Mouse (Mus musculus) CH12.LX (cell line): ENCODE measurements around the gene Tsnaxip1. TPM values are rescaled to one million over a fixed set of nuclear protein-coding genes. Genes with fewer than 3 reads are reported as not detected.

Source experiments
- DNase-seq: peaks from one replicate; pipeline ENCODE4 v3.0.0-alpha.2; 2013; ENCODE audit errors: extremely low read depth
- H3K27ac ChIP-seq: 2 replicates; pipeline ENCODE4 v1.5.1; 2012; ENCODE audit warnings: low read depth, mild to moderate bottlenecking, control low read depth, moderate library complexity; ENCODE audit not compliant: insufficient read depth
- H3K27me3 ChIP-seq: replicated peaks from 2 replicates; pipeline ENCODE3; 2012; ENCODE audit warnings: inconsistent platforms
- H3K36me3 ChIP-seq, 2 experiments: replicated peaks in 1 of 2; 2 replicates each; pipeline versions ENCODE3 to v1.6.1; 2012; ENCODE audit warnings: inconsistent platforms in 1 of 2, low read length in 1 of 2, mild to moderate bottlenecking in 1 of 2, mixed read lengths in 1 of 2, moderate library complexity in 1 of 2; ENCODE audit not compliant: control insufficient read depth in 1 of 2, insufficient read depth in 1 of 2
- H3K4me1 ChIP-seq, 2 experiments: 2 replicates each; pipeline ENCODE4 v1.6.1; 2012; ENCODE audit warnings: inconsistent platforms in 1 of 2, moderate library complexity in 1 of 2; ENCODE audit not compliant: insufficient read depth in 2 of 2, control insufficient read depth in 1 of 2
- H3K4me2 ChIP-seq: 2 replicates; pipeline ENCODE4 v1.6.1; 2012; ENCODE audit warnings: low read depth, mild to moderate bottlenecking, control low read depth; ENCODE audit not compliant: poor library complexity, insufficient read depth, severe bottlenecking
- H3K4me3 ChIP-seq, 3 experiments: fragments of 150-350 bp in 1 of 3; sonication (generic) in 1 of 3; replicated peaks in 1 of 3; 2 replicates each; pipeline versions ENCODE3 to v1.5.1; 2011 to 2012; ENCODE audit warnings: low read depth in 2 of 3, low read length in 2 of 3, mild to moderate bottlenecking in 2 of 3, moderate library complexity in 2 of 3, control low read depth in 1 of 3, improper control_type of control experiment in 1 of 3, inconsistent platforms in 1 of 3, mixed read lengths in 1 of 3; ENCODE audit not compliant: poor library complexity in 1 of 3
- H3K79me2 ChIP-seq: replicated peaks from 2 replicates; pipeline ENCODE4 v1.6.1; 2012; ENCODE audit warnings: mild to moderate bottlenecking, moderate library complexity; ENCODE audit not compliant: control insufficient read depth, poor library complexity, insufficient read depth, severe bottlenecking; ENCODE audit errors: extremely low read depth
- H3K9ac ChIP-seq: 2 replicates; pipeline ENCODE4 v1.6.1; 2012; ENCODE audit warnings: low read depth, mild to moderate bottlenecking, control low read depth, moderate library complexity; ENCODE audit not compliant: insufficient read depth
- H3K9me3 ChIP-seq: replicated peaks from 2 replicates; pipeline ENCODE3; 2012; ENCODE audit warnings: low read length, inconsistent platforms, mixed read lengths
- BHLHE40 ChIP-seq: IDR thresholded peaks from 2 replicates; pipeline ENCODE4 v1.6.1; 2011; ENCODE audit warnings: mild to moderate bottlenecking, low read depth, low read length, improper control_type of control experiment
- CHD2 ChIP-seq: IDR thresholded peaks from 2 replicates; pipeline ENCODE4 v1.6.1; 2011; ENCODE audit warnings: low read length, improper control_type of control experiment
- CTCF ChIP-seq, 2 experiments: IDR thresholded peaks in 1 of 2; conservative IDR thresholded peaks in 1 of 2; 2 replicates each; pipeline ENCODE4 v1.5.1; 2011 to 2012; ENCODE audit warnings: low read depth in 2 of 2, low read length in 2 of 2, improper control_type of control experiment in 1 of 2, inconsistent platforms in 1 of 2, mild to moderate bottlenecking in 1 of 2, moderate library complexity in 1 of 2
- ELF1 ChIP-seq: IDR thresholded peaks from 2 replicates; pipeline ENCODE4 v1.6.1; 2014; ENCODE audit warnings: low read depth, mild to moderate bottlenecking, inconsistent platforms, low read length, improper control_type of control experiment
- ETS1 ChIP-seq: conservative IDR thresholded peaks from 2 replicates; pipeline ENCODE4 v1.6.1; 2012; ENCODE audit warnings: low read depth, mild to moderate bottlenecking, inconsistent platforms, low read length, improper control_type of control experiment, moderate library complexity
- GABPA ChIP-seq: IDR thresholded peaks from 2 replicates; pipeline ENCODE4 v1.6.1; 2012; ENCODE audit warnings: low read depth, low read length, improper control_type of control experiment, inconsistent platforms; ENCODE audit not compliant: insufficient replicate concordance
- HCFC1 ChIP-seq: IDR thresholded peaks from 2 replicates; pipeline ENCODE4 v1.6.1; 2012; ENCODE audit warnings: low read depth, mild to moderate bottlenecking, inconsistent platforms, low read length, improper control_type of control experiment
- JUND ChIP-seq: conservative IDR thresholded peaks from 2 replicates; pipeline ENCODE4 v1.6.1; 2011; ENCODE audit warnings: low read depth, low read length, improper control_type of control experiment
- KAT2A ChIP-seq: IDR thresholded peaks from 2 replicates; pipeline ENCODE4 v1.6.1; 2012; ENCODE audit warnings: low read length, improper control_type of control experiment, inconsistent platforms; ENCODE audit not compliant: insufficient replicate concordance
- MAX ChIP-seq: IDR thresholded peaks from 2 replicates; pipeline ENCODE4 v1.6.1; 2011; ENCODE audit warnings: low read length, improper control_type of control experiment
- MAZ ChIP-seq: IDR thresholded peaks from 2 replicates; pipeline ENCODE4 v1.6.1; 2012; ENCODE audit warnings: low read depth, mild to moderate bottlenecking, inconsistent platforms, low read length, improper control_type of control experiment, moderate library complexity
- MEF2A ChIP-seq: IDR thresholded peaks from 2 replicates; pipeline ENCODE4 v1.6.1; 2014; ENCODE audit warnings: low read depth, mild to moderate bottlenecking, inconsistent platforms, low read length, improper control_type of control experiment, borderline replicate concordance
- MXI1 ChIP-seq: IDR thresholded peaks from 2 replicates; pipeline ENCODE4 v1.6.1; 2011; ENCODE audit warnings: mild to moderate bottlenecking, low read depth, low read length, improper control_type of control experiment
- MYC ChIP-seq: IDR thresholded peaks from 2 replicates; pipeline ENCODE4 v1.6.1; 2011; ENCODE audit warnings: low read depth, mild to moderate bottlenecking, improper control_type of control experiment, low read length
- NELFE ChIP-seq: IDR thresholded peaks from 2 replicates; pipeline ENCODE4 v1.6.1; 2011; ENCODE audit warnings: low read depth, low read length, improper control_type of control experiment
- NRF1 ChIP-seq: IDR thresholded peaks from 2 replicates; pipeline ENCODE4 v1.6.1; 2014; ENCODE audit warnings: low read depth, mild to moderate bottlenecking, inconsistent platforms, low read length, improper control_type of control experiment, moderate library complexity
- PAX5 ChIP-seq: IDR thresholded peaks from 2 replicates; pipeline ENCODE4 v1.6.1; 2012; ENCODE audit warnings: low read length, inconsistent platforms, mixed read lengths
- POLR2A ChIP-seq: IDR thresholded peaks from 2 replicates; pipeline ENCODE4 v1.6.1; 2011; ENCODE audit warnings: low read depth, mild to moderate bottlenecking, improper control_type of control experiment, low read length
- RAD21 ChIP-seq: IDR thresholded peaks from 2 replicates; pipeline ENCODE4 v1.6.1; 2011; ENCODE audit warnings: low read depth, mild to moderate bottlenecking, low read length, improper control_type of control experiment, moderate library complexity
- RCOR1 ChIP-seq: conservative IDR thresholded peaks from 2 replicates; pipeline ENCODE4 v1.6.1; 2012; ENCODE audit warnings: low read depth, mild to moderate bottlenecking, inconsistent platforms, low read length, improper control_type of control experiment
- SIN3A ChIP-seq: IDR thresholded peaks from 2 replicates; pipeline ENCODE4 v1.6.1; 2012; ENCODE audit warnings: low read length, improper control_type of control experiment, inconsistent platforms
- SMC3 ChIP-seq: IDR thresholded peaks from 2 replicates; pipeline ENCODE4 v1.6.1; 2011; ENCODE audit warnings: low read depth, low read length, improper control_type of control experiment
- TBP ChIP-seq: conservative IDR thresholded peaks from 2 replicates; pipeline ENCODE4 v1.6.1; 2011; ENCODE audit warnings: low read depth, low read length, improper control_type of control experiment
- TCF12 ChIP-seq: IDR thresholded peaks from 2 replicates; pipeline ENCODE4 v1.6.1; 2014; ENCODE audit warnings: low read depth, mild to moderate bottlenecking, inconsistent platforms, low read length, improper control_type of control experiment
- USF1 ChIP-seq: IDR thresholded peaks from 2 replicates; pipeline ENCODE4 v1.6.1; 2014; ENCODE audit warnings: low read depth, mild to moderate bottlenecking, inconsistent platforms, low read length, improper control_type of control experiment
- ZKSCAN1 ChIP-seq: IDR thresholded peaks from 2 replicates; pipeline ENCODE4 v1.6.1; 2012; ENCODE audit warnings: low read depth, inconsistent platforms, low read length, improper control_type of control experiment, borderline replicate concordance
- ZMIZ1 ChIP-seq: IDR thresholded peaks from 2 replicates; pipeline ENCODE4 v1.6.1; 2012; ENCODE audit warnings: low read depth, mild to moderate bottlenecking, inconsistent platforms, low read length, improper control_type of control experiment
- dilution Hi-C: fragments of 300-500 bp; cut with MboI; formaldehyde crosslinking; loops from 2 replicates; pipeline ENCODE4 v1.14.3; 2020; ENCODE audit warnings: low sequenced_read_pairs; ENCODE audit not compliant: extremely low pct_unique_long_range_greater_than_20kb, extremely low pct_ligation_motif_present
- in situ Hi-C: fragments of 300-500 bp; cut with MboI; formaldehyde crosslinking; loops from 3 replicates; pipeline ENCODE4 v1.14.3; 2019; ENCODE audit warnings: low sequenced_read_pairs, low pct_ligation_motif_present, low pct_unique_long_range_greater_than_20kb, mixed read lengths
- polyA plus RNA-seq: library from polyadenylated mRNA; unstranded; fragments of >175 nt; gene quantifications from 2 replicates; pipeline ENCODE4 v1.2.1, GENCODE M21; 2012; ENCODE audit warnings: low read depth; ENCODE audit not compliant: insufficient read length
- total RNA-seq, 2 experiments: library from RNA; depleted of rRNA; stranded (reverse); fragments of 300-350 nt in 1 of 2; fragments of >200 nt in 1 of 2; gene quantifications; 2 replicates each; pipeline ENCODE4 v1.2.3; 2012 to 2014

Gene Tsnaxip1
- total and polyA plus RNA-seq, 3 experiments, result 0.13 to 0.50 (median 0.13) TPM

- peaks cover 2 to 13% of the 10 kb centered on the region in 2 experiments for H3K36me3 ChIP-seq
- in situ Hi-C loops (no loop called here), dilution Hi-C loops (no loop called here)
- no peak for DNase-seq
- peak overlapping the region in 1 of 3 experiments; percentile 80 for H3K4me3 ChIP-seq
- TF ChIP-seq SMC3 (no peak), POLR2A (no peak), NELFE (no peak), SIN3A (no peak), ZMIZ1 (no peak), USF1 (no peak), HCFC1 (no peak), ETS1 (no peak), PAX5 (no peak)
- no peaks in the 10 kb centered on the region for H3K9me3 ChIP-seq
- no peaks in the 10 kb centered on the region for H3K27me3 ChIP-seq
- peaks cover 33% of the 10 kb centered on the region for H3K79me2 ChIP-seq
- peak overlapping the region; percentile 83; the same call in 1 of the 2 replicates for H3K9ac ChIP-seq
- H3K4me2 ChIP-seq, result peak overlapping the region; percentile 47; the same call in 1 of the 2 replicates
- no peak overlapping the region for H3K27ac ChIP-seq
- peaks cover 10 to 50% of the 10 kb centered on the region in 2 experiments; a peak in 3 of 4 replicates for H3K4me1 ChIP-seq
These were observed 26.8 kb downstream of the Tsnaxip1 start for GRCm38 (mm10) chr8:105854303-105854702.

- H3K4me2 ChIP-seq, result peak within 1 kb of the TSS; percentile 65
- peak within 1 kb of the TSS; percentile 57 for H3K27ac ChIP-seq
- TF ChIP-seq MXI1, result no peak
- peak; percentile 58; the same call in 1 of the 2 replicates for TF ChIP-seq POLR2A
- no peak for TF ChIP-seq USF1
- peak; percentile 49 for TF ChIP-seq SIN3A
- TF ChIP-seq TCF12, result 0 out of 2 replicates have a peak, but pooled peaks have one; percentile 35
- TF ChIP-seq TBP, result 0 out of 2 replicates have a peak, but pooled peaks have one; percentile 55
- no peak for TF ChIP-seq ZKSCAN1
- TF ChIP-seq GABPA, result peak; percentile 85; the same call in 1 of the 2 replicates
- TF ChIP-seq CHD2, result peak; percentile 97
- peak; percentile 60 for TF ChIP-seq MAX
- no peak for TF ChIP-seq ETS1
- TF ChIP-seq NELFE, result peak; percentile 59
- TF ChIP-seq MEF2A, result 0 out of 2 replicates have a peak, but pooled peaks have one; percentile 6
- no peak for TF ChIP-seq MYC
- TF ChIP-seq ELF1, result peak; percentile 94
- TF ChIP-seq SMC3, result no peak
- no peak for TF ChIP-seq PAX5
- no peak for TF ChIP-seq RCOR1
- TF ChIP-seq JUND, result no peak
- TF ChIP-seq CTCF (conservative IDR thresholded peaks at IDR 0.05 in 1 of 2, IDR thresholded peaks at IDR 0.05 in 1 of 2; ENCODE audit: low read depth in 2 of 2, low read length in 2 of 2), result peak; percentile 65 to 80
- TF ChIP-seq KAT2A, result peak; percentile 94; the same call in 1 of the 2 replicates
- TF ChIP-seq RAD21, result peak; percentile 26
- TF ChIP-seq MAZ, result 0 out of 2 replicates have a peak, but pooled peaks have one; percentile 43
- peak; percentile 91 for TF ChIP-seq HCFC1
- peak; percentile 79 for TF ChIP-seq NRF1
- no peak for TF ChIP-seq BHLHE40
- H3K4me1 ChIP-seq, result peaks cover 10 to 54% of the 10 kb centered on the region in 2 experiments; a peak in 3 of 4 replicates
- H3K9me3 ChIP-seq, result no peaks in the 10 kb centered on the region
- DNase-seq, result peak; percentile 90
- H3K9ac ChIP-seq, result peak within 1 kb of the TSS; percentile 83
- peak within 1 kb of the TSS; percentile 76 to 91 (median 80) for H3K4me3 ChIP-seq
- dilution Hi-C loops (no loop called here), in situ Hi-C loops (no loop called here)
- H3K36me3 ChIP-seq, result peaks cover 0 to 8% of the 10 kb centered on the region in 2 experiments
- H3K27me3 ChIP-seq, result no peaks in the 10 kb centered on the region
- H3K79me2 ChIP-seq, result peaks cover 38% of the 10 kb centered on the region
These were observed 27.2 kb downstream of the Tsnaxip1 start, which contains the start of gene Thap11 for GRCm38 (mm10) chr8:105854715-105855216. Thap11 (plus strand) TSS chr8:105855132.
